Mouse (Mus musculus) ES-Bruce4 (cell line): Measurements from ENCODE around the gene Pgm1.

Experiments
- CTCF ChIP-seq: IDR thresholded peaks from one replicate; pipeline ENCODE4 v1.8.1; 2011; ENCODE audit warnings: low read depth, low read length
- POLR2A ChIP-seq: IDR thresholded peaks from one replicate; pipeline ENCODE4 v1.8.1; 2011; ENCODE audit warnings: low read length; ENCODE audit not compliant: insufficient read depth

DNA sequence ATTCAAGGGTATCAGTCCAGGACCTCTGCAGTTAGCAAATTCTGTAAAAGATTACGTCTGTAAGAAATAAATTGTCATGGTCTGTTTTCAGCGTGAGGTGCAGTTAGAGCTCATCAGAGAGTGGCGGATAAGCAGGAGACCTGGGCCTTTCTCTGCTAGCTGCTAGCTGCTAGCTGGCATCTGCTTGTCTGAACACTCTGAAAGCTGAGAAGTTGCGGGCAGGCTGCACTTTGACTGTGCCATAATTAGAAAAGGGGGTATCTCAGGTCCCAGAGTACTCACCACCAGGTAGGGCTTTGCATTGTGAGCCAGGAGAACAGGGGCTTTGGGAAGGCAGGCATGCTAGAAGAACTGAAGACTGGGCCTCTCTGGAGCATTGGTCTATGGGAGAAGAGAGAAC lies 2.6 kb downstream of the Pgm1 start:
- TF ChIP-seq POLR2A (no peak), CTCF (no peak)
